Mouse (Mus musculus): ENCODE results near the gene Bicd2.

DNA sequence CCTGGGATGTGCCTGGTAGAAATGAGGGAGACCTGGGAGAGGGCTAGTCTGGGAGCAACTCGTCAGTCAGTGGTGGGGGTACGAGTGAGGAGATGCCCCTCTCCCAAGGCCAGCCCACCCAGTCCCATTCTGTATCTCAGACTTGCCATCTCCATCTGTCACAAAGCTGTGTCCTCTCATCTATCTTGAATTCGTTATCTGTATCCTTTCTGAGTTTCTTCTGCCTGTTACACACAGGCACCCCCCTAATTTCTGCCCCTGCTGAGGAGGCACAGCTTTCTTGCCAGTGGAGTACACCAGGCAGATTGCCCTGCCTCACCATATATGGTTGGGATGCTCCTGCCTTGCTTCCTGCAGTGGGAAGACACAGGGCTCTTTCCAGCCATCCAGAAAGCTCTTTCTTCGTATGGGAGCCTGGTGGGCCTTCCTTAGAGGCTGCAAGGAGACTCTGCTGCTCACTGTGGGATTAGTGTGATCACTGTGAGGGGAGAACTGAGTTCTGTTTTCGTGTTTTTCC lies 12.7 kb downstream of the Bicd2 start:
- no peak for TF ChIP-seq CTCF (IDR thresholded peaks at IDR 0.05; ENCODE audit: borderline replicate concordance, extremely low read depth, insufficient read depth, insufficient read length)
- TF ChIP-seq POLR2A (IDR thresholded peaks at IDR 0.05; ENCODE audit: borderline replicate concordance, extremely low read depth, insufficient read depth, insufficient read length, poor library complexity, severe bottlenecking) = no peak

All from brain, embryonic 14.5 days (tissue).